Mouse (Mus musculus) bone marrow, adult 2 months (tissue): Measurements from ENCODE around the gene Btg1.

Experiments used
- CTCF ChIP-seq: fragments of 200-500 bp; IDR thresholded peaks from 2 replicates; pipeline ENCODE4 v1.5.1; 2011; ENCODE audit warnings: low read length, control low read depth; ENCODE audit not compliant: control insufficient read depth, insufficient read depth
- POLR2A ChIP-seq: fragments of 200-500 bp; IDR thresholded peaks from 2 replicates; pipeline ENCODE4 v1.6.1; 2011; ENCODE audit warnings: low read depth, mild to moderate bottlenecking, control low read depth, low read length, borderline replicate concordance; ENCODE audit not compliant: control insufficient read depth

- TF ChIP-seq CTCF (no peak), POLR2A (no peak)
Measured at GRCm38 (mm10) chr10:96630110-96630509, 13.3 kb downstream of the Btg1 start.
